Mouse (Mus musculus) T-helper 2 cell (primary cell): ENCODE measurements at regions not wholly inside any gene's neighbourhood (a gene's known extent, or its start where the extent isn't known, plus 50 kb on each side); places are given as distances from the start of the nearest gene placed in this dataset.

ENCODE experiments used
- in situ Hi-C: fragments of 300-600 bp; cut with MboI, MseI; formaldehyde crosslinking; loops from one replicate; pipeline ENCODE4 v1.15.1; 2025; ENCODE audit warnings: high pct_unique_total_duplicates

DNA sequence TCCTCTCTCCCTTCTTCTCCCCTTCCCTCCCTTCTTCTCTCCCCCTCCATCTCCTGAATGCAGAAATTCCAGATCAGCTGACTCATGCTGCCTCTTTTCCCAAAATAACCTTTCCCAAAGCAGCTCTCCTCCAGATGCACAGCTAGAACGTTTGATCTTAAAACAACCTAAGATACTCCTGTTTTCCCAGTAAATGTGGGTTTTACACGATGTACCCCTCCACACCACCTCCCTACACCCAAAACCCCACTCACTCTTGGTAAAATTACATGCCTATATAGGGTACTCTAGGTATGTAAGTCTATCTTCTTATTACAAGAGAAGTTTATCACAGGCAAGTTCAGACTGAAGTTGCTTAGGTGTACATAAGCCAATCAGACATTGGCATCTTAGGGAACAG lies 155.2 kb upstream of the Tox3 start:
- in situ Hi-C loops = no loop called here

GRCm38 (mm10) chr8:90502879-90503278 lies 154.7 kb upstream of the Tox3 start:
- in situ Hi-C loops = no loop called here

DNA sequence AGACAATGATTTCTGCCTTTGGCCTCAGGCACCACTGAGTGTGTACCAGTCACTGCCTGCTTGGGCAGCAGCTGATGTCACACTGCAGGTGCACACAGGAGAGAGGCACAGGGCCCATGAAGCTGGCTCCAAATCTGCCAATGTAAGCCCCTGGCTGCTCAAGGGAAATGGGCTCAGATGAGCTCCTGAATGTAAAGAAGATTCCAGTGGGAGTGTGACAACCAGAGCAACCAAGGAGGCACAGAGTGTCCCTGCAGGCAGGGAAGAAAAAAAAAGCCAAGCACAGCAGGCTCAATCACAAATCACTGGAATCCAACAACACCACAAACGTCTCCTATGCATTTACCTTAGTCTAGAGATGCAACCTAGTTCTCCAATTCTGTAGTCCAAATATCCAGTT lies 151.2 kb upstream of the Tox3 start:
- in situ Hi-C loops = no loop called here

DNA sequence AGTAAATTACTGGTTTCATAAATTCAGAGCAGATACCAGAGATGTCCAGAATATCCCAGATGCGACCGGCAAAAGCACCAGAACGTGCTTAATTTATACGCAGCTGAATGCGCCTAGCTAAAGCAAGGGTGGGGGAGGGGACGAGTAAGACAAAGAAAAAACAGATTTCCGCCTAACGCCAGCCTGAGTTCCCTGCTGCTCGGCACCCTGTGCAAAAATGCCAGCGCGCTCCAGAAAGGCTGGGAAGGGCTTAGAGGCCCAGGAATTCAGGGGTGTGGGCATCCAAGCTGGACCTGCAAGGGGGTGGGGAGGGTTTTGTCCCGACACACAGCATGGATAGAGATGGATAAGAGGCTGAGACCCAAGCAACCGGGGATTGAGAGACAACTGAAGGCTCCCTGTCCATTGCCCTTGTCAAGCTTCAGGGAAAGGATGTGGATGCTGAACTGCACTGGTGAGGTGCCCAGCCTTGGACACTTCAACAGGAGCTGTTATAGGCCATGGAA lies 148.6 kb upstream of the Tox3 start:
- in situ Hi-C loops = no loop called here

- in situ Hi-C loops = no loop called here
Measured at GRCm38 (mm10) chr8:90495943-90496371, 147.8 kb upstream of the Tox3 start.

GRCm38 (mm10) chr8:90492521-90493225 lies 144.5 kb upstream of the Tox3 start:
- in situ Hi-C loops = no loop called here

DNA sequence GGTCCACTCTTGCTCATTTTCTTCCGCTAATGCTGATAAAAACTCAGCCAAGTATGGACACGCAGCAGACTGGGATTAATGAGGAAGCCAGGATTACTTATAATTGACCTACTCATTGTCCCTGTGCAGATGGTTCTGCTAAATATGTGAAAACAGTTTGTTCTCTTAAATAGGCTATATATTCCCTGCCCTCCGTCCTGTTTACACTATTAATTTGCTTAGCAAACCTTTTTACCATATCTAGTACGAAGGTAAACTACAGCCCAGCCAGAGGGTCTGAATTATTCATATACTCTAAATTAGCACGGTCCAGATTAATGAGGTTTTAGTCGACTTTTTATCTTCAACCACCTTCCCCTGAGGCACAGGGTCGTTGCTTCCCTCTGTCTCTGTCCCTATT lies 143.5 kb upstream of the Tox3 start:
- in situ Hi-C loops = no loop called here

DNA sequence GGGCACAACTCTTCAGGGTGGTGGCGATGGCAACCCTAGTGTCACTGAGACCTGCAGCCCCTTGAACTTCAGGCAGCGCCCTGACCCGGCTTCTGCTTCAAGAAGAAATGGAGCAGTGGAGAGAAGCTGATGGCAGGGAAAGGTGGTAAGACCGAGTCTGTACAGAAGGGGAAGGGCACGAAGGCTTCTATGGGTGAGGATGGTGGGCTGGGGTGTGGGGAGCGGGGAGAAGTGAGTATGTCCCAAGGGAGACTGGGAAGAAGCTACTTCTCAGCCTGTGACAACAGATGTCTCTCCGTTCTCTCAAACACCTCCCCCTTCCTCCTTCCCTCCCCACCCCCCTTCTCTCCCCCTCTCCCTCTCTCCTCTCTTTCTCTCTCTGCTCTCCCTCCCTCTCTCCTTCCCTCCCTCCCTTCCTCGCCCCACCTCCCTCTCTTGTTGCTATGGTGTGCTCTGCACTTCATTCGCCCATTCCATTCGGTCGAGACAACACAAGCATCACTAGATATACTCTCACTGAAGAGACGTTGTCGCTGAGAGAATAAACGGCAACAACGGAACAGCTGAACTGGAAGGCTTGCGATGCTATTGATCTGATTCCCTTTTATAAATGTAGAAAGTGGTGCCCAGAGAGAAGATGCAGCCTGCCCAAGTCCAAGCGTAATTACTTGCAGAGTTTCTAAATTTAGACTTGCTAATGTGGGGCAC lies 142.7 kb upstream of the Tox3 start:
- in situ Hi-C loops = no loop called here

- in situ Hi-C loops = no loop called here
Measured at GRCm38 (mm10) chr8:90486556-90486955, 138.4 kb upstream of the Tox3 start.

GRCm38 (mm10) chr8:90478149-90478548 lies 130.0 kb upstream of the Tox3 start:
- in situ Hi-C loops = no loop called here

GRCm38 (mm10) chr8:90474066-90474465 lies 125.9 kb upstream of the Tox3 start:
- in situ Hi-C loops = no loop called here

DNA sequence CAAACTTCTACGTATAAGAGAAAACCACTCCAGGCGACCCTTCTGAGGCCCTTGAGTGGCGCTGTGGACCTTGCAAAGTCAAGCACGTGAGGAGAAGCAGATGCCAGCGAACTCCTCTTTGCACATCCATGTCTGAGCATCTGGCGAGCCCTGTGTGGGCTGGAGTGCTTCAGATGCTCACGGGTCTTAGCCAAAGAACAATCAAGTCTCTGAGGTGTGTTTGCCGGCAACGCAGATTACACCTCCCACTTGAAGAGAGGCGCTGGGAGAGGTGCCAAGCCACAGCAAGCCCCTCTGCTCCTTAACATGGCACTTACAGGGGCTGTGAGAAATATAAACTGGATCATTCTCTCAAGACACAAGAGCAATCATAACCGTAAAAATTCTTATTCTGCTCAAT lies 122.7 kb upstream of the Tox3 start:
- in situ Hi-C loops = no loop called here

GRCm38 (mm10) chr8:90463708-90464107 lies 115.6 kb upstream of the Tox3 start:
- in situ Hi-C loops = no loop called here

- in situ Hi-C loops = loop anchor here (10.0 kb wide), 1 partner anchor 1661 kb away; no protein-coding TSS in a partner anchor
Measured at GRCm38 (mm10) chr8:90455321-90455720, 107.2 kb upstream of the Tox3 start.

DNA sequence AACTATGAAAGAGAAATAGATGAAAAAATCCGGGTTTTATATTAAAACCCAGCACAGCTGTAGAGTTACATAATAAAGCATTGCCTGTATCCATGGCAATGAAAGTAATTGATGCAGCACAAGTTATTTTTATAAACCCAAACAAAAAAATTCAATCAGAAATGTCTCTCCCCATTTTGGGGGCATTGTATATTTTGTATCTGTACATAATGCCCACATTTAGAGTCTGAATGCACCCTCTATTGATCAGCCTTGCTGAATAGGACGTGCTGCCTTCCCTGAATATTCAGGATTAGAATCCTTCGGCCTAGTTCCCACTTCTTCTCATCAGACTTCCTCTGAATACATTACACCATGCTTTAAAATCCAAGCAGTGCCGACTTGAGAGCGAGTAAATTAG lies 106.0 kb upstream of the Tox3 start:
- in situ Hi-C loops = loop anchor here (10.0 kb wide), 1 partner anchor 1659 kb away; no protein-coding TSS in a partner anchor

DNA sequence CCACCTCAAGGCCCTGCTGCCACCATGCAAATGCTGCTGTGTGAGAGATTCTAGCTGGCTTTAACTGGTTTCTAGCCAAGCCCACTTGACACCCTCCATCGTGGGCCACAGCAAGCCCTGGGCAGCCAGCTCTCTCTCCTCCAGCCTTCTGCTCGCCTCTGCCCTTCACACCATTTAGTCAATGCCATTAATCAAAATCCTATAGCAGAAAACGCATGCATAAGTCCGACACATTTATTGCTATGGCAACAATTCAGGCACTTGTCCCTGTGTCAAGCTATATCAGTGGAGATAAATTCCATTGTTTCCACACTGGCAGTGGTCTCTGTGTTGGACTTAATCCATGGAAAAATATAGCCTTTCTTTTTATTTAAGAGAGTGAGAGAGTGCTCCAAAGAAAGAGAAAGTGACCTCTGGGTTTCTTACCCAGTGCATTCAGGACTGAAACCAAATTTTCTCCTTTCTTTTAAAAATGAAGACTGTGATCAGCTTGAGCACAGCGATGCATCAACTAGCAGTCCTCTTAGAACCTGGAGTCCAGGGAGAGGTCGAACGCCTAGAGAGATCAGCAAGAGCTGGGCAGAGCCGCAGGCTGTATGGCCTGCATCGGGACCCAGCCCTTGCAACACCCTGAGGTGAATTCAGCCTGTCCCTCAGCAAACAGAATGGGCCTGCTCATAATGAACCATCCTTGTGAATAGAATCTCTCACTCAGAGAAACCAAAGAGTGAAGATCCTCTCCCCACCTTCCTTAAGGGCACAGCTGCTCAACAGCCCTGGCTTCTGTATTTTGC lies 93.1 kb upstream of the Tox3 start:
- in situ Hi-C loops = no loop called here

DNA sequence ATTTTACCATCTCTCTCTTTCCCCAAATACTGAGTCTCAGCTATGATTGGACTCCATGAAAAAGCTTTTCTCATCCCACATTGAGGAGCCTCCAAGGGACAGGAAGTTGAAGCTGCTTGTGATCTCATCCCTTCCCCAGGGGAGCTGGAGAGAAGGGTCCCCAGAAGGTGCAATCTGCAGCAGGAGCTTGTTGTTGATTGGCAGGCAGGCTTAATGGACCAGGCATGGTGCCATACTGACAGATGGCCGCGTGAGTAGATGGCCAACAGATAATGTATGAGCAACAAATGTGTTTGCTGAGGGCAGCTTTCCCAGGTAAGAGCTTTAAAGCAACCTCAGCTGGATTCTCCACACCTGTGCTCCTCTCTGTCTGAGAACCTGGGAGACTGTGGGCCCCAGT lies 65.9 kb upstream of the Tox3 start:
- in situ Hi-C loops = no loop called here
